Mouse (Mus musculus) thymus, postnatal 10 days (tissue): ENCODE measurements around the gene Dgcr8.
A peak's percentile ranks its signal among the peaks of the same experiment; 100 is the strongest.

ENCODE experiments used
- DNase-seq, 2 experiments: peaks; one replicate each; pipeline ENCODE4 v3.0.0; 2021; ENCODE audit warnings: low spot score in 2 of 2

Dgcr8 gene

DNA sequence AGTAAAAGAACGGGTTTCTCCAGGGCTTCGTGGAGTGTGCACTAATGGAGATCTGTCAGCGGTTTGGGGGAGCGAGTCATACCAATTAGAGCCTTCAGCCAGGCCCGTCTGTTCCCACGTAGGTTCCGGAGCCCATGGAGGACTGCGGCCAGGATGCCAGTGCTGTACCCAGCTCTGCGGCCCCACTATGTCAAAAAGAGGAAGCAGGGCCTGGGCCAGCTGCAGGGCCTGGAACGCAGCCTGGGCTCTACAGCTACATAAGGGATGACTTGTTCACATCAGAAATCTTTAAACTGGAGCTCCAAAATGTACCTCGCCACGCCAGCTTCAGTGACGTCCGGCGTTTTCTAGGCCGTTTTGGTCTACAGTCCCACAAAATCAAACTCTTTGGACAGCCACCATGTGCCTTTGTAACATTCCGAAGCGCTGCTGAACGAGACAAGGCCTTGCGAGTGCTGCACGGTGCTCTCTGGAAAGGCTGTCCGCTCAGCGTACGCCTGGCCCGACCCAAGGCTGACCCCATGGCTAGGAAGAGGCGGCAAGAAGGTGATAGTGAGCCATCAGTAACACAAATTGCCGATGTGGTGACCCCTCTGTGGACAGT, 39.6 kb downstream of the Dgcr8 start:
- DNase-seq, result peak in 1 of 2 experiments; percentile 45

DNA sequence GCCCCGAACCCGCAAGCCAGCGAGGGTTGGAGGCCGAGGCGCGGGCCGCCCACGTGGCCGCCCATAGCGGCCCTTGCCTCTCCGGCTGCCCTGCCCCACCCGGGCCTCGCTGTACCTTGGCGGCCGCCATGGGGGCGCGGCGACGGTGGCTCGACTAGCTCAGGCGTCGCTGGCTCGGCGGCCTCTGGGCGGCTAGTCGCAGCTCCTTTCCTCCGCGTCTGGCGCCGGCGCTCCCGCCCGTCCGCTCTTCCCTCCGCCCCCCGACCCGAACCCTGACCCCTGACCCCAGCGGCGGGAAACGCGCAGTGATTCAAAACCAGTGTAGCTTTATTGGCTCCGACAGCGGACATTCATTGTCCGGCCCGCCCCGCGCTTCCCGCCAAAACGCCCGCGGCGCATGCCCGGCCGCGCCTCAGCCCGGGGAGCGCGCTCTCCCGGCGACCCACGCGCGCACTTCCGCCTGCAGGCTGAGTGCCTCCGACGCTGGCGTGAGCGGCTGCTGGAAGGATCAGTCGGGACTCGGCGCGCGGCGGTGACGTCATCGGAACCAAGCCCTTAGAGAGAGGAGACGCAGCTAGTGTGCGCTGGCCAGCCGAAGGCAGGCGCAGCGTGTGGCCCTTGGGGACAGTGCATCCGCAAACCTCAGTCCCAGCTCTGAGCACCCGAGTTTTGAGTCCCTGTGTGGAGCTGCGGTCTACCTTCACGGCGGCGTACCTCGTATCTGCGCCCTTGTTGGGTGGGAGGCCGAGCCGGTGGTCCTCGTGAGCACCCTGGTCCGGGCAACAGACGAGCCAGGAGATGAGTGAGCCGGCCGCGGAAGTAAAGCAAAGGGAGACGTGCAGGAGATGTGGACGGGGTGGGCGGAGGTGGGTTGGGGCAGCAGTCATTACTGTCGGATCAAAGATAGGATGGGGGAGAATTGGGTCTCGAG, 40.3 kb downstream of the Dgcr8 start, which contains the start of the genes Trmt2a and Ranbp1:
Gene Trmt2a (plus strand): TSS at position 247 of the 931 bp plus-strand sequence.
Gene Ranbp1 (minus strand): TSS at position 300 of the 931 bp plus-strand sequence.
- DNase-seq, result peak; percentile 96

DNA sequence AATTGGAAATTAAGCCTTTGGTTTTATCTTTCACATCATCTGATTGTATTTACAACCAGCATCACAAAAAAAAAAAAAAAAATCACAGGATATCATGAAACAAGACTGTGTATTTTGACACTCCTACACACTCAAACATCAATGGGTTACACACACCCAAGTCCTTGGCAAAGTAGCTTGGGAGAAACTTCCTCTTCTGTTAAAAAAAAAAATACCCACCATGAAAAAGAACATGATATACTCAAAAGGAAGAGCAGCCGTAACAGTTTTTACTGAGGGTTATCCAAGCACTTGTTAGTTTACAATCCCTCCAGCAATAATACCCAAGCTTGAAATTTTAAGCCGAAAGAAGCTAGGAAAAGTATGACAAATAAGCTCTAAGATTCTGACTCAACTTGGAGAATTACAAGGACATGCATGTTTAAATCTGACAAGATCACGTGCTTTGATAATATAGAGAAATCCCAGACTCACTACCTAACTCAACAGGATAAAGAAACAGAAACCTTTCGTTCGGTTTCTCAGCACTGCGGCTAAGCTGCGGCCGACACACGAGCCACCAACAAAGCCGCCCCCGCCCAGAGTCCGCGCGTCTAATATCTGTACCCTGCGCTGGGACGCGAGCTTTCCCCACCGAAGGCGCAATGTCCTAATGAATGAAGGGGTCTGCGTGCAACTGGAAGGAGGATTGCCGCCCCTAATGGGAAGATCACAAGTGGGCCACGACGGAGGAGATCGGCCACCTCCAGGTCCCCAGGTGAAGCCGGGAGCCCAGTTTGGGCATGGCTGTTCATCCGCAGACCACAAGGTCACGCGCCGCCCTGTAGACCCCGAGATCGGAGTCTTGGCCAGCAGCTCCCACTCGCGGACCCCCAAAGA, 41.3 kb downstream of the Dgcr8 start:
- DNase-seq, result no peak

DNA sequence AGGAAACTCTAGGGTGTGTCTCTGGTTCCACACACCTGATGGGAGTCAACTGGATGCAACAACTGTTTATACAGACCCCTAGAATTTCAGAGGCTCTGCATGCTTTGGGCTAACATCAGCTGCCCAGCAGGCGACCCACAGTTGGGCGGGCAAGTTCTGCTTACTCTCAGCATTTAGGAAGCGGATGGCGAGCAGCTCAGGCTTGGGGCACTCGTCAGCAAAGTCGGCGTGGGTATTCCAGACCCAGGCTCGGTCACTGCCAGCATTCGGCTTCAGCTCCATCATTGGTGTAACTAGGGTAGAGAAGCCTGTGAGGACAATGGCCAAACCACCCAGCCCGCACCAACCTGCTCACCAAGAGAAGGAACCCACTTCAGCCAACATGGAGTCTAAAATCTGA, 47.5 kb downstream of the Dgcr8 start:
- DNase-seq, result no peak

DNA sequence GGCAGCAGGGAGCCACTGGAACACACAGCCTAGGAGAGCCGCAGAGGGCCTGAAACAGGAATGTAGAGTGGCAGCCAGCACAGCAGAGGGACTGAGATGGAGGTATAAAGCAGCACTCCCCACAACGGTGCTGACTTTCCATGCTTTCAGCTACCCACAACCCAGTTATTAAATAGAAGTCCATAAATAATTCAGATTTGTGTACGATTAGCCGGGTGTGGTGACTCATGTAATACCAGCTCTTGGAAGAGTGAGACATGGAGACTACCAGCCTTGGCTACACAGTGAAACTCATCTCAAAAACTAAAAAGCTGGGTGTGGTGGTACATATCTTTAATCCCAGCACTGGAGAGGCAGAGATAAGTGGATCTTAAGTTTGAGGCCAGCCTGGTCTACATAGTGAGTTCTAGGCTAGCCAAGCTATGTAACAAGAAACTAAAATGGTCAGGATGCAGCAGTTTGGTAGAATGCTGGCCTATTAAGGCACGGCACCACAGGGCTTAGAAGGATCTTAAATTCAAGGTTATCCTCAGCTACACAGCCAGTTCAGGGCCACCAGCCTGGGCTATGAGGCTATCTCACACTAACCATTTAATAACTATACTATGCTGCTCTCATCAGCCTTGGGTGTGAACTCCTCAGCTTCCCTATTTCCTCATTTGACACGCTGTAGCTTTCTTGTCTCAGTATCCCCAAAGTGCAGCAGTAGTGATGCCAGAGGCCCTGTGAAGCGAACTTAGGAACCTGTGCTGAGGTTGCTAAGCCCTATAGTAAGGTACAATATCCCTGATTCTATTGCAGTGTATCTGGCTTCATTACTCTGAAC, 52.2 kb downstream of the Dgcr8 start:
- DNase-seq, result no peak

DNA sequence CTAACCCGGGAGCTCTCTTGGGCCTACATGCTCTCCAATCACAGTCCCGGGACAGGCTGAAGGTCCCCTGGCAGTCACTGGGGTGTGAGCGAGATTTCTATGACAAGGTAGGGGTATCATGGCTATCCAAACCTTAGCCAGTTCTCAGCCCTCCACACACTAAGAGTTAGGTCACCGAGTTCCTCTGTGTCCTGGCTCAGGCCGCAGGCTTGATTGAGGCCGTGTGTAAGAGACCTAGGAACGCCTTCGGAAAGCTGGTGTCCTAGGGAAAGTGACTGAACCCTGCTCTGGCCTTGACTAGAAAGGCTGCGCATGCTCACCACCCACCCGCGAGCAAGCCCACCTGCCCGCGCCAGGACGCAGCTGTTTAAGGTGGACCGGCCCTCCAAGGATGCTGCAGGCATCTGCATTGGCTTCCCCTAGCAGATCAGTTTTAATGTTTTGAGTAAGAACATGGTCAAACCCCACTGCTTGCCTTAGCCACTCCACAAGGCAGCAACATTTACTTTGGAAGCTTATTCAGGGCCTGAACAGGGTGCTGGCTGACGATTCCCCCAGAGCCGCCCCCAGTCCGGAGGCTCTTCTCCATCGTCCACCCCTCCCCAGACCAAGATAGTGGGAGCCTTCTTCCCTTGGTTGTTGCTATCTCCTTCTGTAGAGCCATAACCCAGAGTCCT, 53.5 kb downstream of the Dgcr8 start:
- DNase-seq, result peak; percentile 48 to 49

DNA sequence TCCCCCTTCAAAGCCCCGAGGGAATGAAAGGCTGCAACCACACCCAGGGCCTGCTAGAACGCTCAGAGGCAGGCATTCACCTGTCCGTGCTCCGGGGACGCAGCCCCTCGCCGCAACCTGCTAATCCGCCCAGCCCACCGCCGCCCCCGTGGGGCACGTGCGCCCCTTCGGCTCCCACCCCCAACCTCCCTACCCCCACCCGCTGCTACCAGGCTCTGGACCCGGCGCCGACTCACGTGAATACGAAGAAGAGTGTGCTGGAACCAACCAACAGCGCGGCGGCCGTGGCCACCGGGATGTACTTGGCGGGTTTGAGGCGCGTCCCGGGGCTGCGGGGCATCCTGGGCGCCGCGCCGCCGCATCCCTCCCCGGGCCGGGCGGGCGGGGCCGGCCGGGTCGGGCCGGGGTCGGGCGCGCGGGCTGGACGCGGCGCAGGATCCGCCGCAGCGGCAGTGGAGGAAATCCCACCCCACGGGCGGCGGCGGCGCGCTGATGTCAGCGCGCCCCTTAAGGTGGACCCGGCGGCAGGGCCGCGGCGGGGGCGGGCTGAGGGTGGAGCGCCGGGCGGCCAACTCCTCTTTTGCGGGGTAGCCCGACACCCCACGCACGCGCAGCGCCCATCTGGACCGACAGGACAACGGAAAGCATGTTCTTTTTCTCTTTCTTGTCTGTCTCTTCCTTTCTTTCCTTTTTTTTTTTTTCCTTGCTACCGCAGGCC, 54.2 kb downstream of the Dgcr8 start, which contains the start of gene Zdhhc8:
Gene Zdhhc8 (minus strand): TSS at position 466 of the 718 bp plus-strand sequence.
- DNase-seq, result peak; percentile 36 to 59

DNA sequence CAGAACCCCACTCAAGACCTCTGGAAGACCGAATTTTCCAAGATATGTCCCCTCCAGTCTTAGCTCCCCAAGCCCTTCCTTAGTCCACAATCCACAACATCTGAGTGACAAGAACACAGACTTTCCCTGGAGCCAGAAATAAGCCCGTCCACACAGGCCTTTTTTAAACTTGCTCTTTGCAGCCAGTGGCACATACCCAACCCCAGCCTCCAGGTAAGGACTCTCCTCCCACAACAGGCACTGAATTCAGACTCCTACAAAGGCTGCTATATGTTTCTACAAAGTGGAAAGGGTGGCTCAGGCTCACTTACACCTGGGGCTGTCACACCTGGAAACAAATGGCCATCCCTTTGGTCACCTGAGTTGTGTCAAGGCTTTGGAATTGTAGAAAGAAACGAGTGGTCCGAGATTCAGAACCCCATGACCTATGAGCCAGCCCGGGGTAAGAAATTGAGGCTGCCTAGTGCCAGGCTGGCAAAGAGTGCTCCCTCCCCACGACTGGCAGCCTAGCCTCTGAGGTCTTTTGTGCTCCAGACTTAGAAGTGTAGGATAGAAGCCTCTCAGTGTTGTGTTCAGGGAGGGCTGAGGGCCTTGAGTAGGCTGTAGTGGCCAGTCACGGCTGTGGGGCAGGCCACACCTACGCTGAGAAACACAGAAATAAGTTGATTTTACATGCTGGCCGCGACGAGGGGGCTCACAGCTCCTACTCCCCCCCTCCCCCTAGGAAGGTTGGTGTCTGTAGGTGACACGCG, 55.0 kb downstream of the Dgcr8 start:
- DNase-seq, result peak; percentile 5 to 22

DNA sequence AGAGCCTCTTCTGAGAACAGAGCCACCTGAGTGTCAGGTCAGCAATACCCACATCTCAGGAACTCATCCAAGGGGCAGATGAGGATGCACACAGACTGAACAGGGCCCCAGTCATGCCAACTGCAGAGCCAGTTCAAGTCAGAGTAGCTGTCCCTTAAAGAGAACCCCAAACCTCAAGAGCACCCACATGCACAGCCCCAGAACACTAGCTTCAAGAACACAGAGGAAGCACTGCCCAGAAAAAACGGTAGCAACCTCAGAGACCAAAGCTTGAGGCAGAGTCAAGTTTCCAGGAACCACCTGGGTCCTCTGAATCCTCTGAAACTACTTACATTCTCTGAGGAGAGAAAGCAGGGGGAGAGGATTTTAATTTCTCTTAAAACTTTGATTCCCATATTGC, 55.6 kb downstream of the Dgcr8 start:
- DNase-seq, result peak; percentile 45 to 61

DNA sequence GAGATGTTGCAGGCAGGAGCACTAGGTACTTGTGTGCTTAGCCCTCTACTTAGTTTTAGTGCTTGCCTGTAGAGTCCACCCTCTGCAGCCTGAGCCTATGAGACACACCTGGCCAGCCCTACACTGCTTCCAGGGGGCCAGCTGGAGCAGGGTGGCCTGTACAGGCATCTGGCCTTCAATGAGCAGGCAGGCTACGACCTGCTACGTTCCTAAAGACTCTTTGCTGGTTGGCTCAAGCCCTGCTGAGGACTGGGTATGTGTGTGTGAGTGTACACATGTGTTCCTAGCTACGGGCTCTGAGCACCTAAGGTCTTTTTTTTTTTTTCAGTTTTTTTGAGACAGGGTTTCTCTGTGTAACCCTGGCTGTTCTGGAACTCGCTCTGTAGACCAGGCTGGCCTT, 57.6 kb downstream of the Dgcr8 start:
- DNase-seq, result no peak

DNA sequence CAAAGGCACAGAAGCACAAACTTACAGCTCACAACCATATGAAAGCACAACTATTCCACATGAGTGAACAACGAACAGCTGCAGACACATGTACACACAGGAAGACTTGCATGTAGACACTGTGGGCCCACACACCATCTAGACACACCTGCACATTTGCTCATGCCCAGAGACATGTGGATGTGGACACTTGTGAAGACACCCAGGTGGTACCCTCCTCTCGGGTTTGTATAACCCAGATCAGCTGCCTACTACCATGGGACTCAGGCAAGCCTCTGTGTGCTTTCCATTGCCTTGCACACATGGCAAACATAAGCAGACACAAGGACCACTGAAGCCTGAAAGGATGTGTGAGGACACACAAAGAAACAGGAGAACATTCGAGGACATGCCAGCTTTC, 58.0 kb downstream of the Dgcr8 start:
- DNase-seq, result peak; percentile 38 to 51

DNA sequence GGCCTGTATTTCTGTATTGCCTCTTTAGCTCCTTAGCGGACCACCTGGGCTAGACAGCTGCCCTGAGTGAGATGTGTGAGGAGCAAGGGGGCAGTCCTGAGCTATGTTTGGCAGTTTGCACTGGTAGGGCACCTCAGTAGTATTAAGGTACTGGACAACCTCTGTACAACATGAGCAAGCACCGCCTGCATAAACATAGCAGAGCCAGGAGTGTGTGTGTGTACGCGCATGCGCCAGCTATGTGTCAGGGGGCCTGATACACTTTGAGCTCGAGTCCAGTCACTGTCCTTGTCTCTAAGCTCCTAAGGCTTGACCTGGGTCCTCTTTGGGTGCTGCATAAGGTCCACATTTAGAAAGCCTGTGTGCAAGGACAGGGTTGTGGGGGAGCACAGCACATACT, 58.4 kb downstream of the Dgcr8 start:
- DNase-seq, result peak in 1 of 2 experiments; percentile 15

DNA sequence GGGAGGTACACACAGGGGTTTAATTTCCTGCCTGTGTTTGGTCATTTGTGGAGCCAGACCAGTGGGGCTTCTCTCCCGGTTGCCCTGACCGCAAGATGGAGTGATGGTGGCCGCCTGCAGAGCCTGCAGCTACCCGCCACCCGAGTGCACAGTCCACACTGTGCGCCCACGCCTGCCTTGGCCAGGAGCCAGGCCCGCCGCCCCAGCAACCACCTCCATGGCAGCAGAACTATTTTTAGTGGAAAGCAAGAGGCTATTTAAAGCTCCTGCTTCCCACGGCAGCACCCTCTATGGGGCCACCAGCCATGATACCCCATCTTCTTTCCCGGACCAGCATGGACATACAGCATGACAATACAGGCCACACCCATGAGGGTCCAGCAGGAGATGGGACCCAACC, 59.4 kb downstream of the Dgcr8 start:
- no peak for DNase-seq

DNA sequence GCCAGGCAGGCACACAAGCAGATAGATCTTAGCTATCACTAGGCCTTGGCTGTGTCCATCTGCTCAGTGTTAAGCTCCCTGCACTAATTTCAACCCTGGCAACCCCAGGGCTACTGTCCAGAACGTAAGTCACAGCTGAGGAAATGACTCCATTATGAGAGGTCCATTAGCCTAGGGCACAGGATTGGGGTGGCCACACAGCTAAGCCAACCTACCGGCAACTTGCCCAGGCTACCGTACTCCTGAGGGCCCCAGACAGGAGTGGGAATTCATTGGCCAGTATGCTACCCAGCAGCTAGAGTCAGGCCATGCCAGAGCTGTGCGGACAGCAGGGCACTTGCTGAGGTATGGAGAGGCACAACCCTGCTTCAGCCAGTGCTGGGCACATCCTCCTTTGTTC, 60.2 kb downstream of the Dgcr8 start:
- no peak for DNase-seq

DNA sequence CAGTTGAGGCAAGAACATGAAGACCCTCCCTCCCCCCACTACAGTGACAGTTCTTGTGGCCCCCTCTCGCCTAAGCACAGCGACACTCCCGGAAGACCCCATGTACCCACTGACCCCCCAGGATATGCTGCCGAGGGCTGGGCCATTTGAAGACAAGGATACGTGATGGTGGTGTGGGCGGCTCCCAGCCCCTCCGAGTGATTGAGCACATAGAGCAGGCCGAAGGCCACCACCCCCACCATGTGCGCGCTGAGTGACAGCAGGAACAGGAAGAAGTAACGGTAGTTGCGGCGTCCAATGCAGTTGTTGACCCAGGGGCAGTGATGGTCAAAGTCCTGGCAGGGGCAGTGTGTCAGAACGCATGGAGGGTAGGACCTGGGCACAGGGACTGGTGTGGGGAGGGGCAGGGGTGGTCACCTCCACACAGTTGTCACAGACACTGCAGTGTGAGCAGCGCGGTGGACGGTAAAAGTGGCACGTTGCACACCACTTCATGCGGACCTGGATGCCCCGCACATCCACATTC, 61.1 kb downstream of the Dgcr8 start:
- DNase-seq, result no peak

DNA sequence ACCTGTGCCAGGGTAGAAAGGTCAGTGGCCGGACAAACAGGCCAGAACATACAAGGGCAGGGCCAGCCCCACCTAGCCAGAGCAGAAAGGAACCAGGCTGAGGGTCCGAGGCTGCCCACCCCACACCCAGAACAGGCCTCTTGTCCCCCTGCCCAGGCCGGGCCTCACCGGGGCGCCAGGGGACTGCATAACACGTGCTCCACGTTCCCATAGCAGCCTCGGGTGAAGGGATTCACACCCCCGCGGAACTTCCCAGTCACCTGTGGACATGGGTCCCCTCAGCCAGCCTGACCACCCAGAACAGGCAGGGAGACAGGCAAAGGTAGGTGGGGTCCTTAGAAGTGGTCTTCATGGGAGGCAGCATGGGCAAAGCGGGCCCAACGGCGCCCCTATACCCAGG, 61.9 kb downstream of the Dgcr8 start:
- DNase-seq, result no peak

DNA sequence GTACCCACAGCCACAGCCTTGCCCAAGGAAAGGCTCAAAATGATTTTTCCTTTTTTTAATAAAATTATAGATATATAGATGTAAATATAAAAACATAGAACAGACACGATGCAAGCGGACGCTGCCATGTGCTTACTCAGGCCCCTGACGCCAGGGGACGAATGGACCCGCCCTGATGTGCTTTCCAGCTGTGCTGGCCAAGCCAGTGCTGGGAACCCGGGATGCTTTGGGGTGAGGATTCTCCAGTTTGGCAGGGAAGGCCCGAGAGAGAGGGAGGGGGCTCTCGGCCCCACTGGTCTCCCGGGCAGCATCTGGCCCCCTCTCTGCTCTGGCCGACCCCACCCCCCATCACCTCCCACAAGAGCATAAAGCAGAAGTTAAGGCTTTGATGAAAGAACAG, 66.9 kb downstream of the Dgcr8 start:
- no peak for DNase-seq

DNA sequence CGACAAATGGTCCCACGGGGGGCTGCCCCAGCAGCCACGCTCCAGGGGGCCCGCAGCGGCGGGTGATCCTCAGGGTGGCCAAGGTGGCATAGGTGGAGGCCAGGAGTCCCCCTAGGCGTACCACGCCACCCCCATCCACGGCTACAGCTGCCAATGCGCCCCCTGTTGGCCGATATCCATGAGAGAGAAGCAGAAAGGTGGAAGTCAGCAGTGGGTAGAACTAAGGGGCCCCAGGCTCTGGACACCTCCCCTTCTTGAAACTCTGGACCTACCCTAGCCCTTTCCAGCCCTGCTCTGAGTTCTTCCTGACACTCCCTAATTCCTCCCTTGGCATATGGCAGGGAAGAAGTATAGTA, 67.5 kb downstream of the Dgcr8 start:
- peak in 1 of 2 experiments; percentile 51 for DNase-seq
